Mouse (Mus musculus): ENCODE data around the gene Ptrhd1.

- TF ChIP-seq KAT2A (IDR thresholded peaks at IDR 0.05; ENCODE audit: insufficient replicate concordance, low read length): no peak
- peak; percentile 48 to 49; a peak in 3 of 4 replicates for TF ChIP-seq CTCF (conservative IDR thresholded peaks at IDR 0.05 in 1 of 2, IDR thresholded peaks at IDR 0.05 in 1 of 2; ENCODE audit: low read depth in 2 of 2, low read length in 2 of 2)
- no peak for TF ChIP-seq POLR2A (IDR thresholded peaks at IDR 0.05; ENCODE audit: low read depth, low read length)
- TF ChIP-seq USF1 (IDR thresholded peaks at IDR 0.05; ENCODE audit: low read depth, low read length): no peak
- no peak; the same call in 1 of the 2 replicates for TF ChIP-seq RAD21 (IDR thresholded peaks at IDR 0.05; ENCODE audit: low read depth, low read length)
- TF ChIP-seq MAZ (IDR thresholded peaks at IDR 0.05; ENCODE audit: low read depth, low read length): no peak
- TF ChIP-seq ZC3H11A (IDR thresholded peaks at IDR 0.05; ENCODE audit: low read depth, low read length): no peak
- no peak for TF ChIP-seq MAX (IDR thresholded peaks at IDR 0.05; ENCODE audit: low read length)
- TF ChIP-seq EP300 (IDR thresholded peaks at IDR 0.05; ENCODE audit: low read length): no peak
Observed at GRCm38 (mm10) chr12:4189060-4189447, 44.8 kb upstream of the Ptrhd1 start.
